Mouse (Mus musculus) E14TG2a.4 (cell line): ENCODE data around the gene 1700021F07Rik.

Experiments used
- CTCF ChIP-seq: conservative IDR thresholded peaks from 2 replicates; pipeline ENCODE4 v1.5.1; 2014; ENCODE audit warnings: low read length
- NANOG ChIP-seq: IDR thresholded peaks from 2 replicates; pipeline ENCODE4 v1.6.1; 2014; ENCODE audit warnings: borderline replicate concordance, low read length, mixed read lengths
- POU5F1 ChIP-seq: IDR thresholded peaks from 2 replicates; pipeline ENCODE4 v1.6.1; 2014; ENCODE audit warnings: low read length, borderline replicate concordance

DNA sequence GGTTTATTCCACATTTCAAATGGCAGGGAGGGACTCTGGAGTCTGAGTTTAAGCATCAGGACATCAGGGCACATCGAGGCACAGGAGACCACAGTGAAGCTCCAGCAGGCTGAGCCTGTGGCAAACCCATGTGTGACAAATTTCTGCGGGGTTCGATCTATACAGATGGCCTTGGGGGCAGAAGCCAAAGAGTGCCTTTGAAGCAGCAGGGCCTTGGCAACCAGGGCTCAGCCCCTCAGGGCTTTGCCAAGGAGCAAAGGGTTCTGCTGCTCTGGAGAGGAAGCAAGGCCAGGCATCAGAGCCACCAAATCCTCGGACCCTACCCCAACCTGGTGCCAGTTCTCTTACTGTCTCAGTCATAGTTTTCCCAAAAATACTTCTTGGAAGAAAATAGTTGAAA lies 20.3 kb downstream of the 1700021F07Rik start:
- no peak for TF ChIP-seq CTCF
- TF ChIP-seq NANOG, result no peak
- no peak for TF ChIP-seq POU5F1
